Mouse (Mus musculus) small intestine, adult 2 months (tissue): ENCODE measurements around the gene Dnajc25.

Experiments
- CTCF ChIP-seq: fragments of 200-500 bp; IDR thresholded peaks from 2 replicates; pipeline ENCODE4 v1.5.1; 2012; ENCODE audit warnings: low read depth, mild to moderate bottlenecking, control low read depth, inconsistent platforms, low read length, moderate library complexity, mixed read lengths; ENCODE audit not compliant: insufficient replicate concordance, insufficient read length; ENCODE audit errors: extremely low read depth
- POLR2A ChIP-seq: fragments of 200-500 bp; IDR thresholded peaks from 2 replicates; pipeline ENCODE4 v1.6.1; 2012; ENCODE audit warnings: low read depth, mild to moderate bottlenecking, control low read depth, inconsistent platforms, low read length, moderate library complexity

DNA sequence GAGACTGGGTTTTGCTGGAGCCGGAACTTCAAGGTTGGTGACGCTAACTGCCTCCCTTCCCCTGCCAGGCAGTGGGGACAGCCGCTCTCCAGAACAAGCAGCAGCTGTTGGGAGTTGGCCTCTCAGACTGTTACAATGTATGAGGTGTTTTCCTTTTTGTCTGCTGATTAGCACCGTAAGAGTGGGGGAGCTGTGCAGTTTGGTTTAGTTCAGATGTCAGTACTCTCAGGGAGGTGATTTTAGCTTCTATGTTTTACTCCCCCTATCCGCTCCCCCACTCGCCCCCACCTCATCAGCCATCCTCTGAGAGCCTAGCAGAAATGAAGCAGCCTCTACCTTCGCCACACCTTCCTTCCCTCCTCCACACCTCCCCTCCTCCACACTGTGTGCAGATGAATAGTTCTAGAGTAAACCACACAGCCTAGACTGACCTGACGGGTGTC lies 410 bp downstream of the Dnajc25 start:
- TF ChIP-seq POLR2A = no peak
- TF ChIP-seq CTCF = no peak
